Mouse (Mus musculus) granulocyte monocyte progenitor cell, adult 5-6 weeks (primary cell): ENCODE measurements around the gene Ercc1. TPM values are rescaled to one million over a fixed set of nuclear protein-coding genes. Genes with fewer than 3 reads are reported as not detected.

Source experiments
- ATAC-seq: replicated peaks from 2 replicates; pipeline ENCODE4 v1.8.0; 2016; ENCODE audit warnings: mild to moderate bottlenecking, moderate TSS enrichment, inconsistent platforms; ENCODE audit not compliant: poor library complexity, severe bottlenecking
- total RNA-seq, 2 experiments: library from RNA; stranded (forward) in 1 of 2; stranded (reverse) in 1 of 2; fragments of 200-712, 200-1000 nt in 1 of 2; fragments of >200 nt in 1 of 2; fragmentation: Nextera tagmentation in 1 of 2; gene quantifications; 2 replicates each; pipeline ENCODE4 v1.2.3; 2014 to 2017

Ercc1 gene
- total RNA-seq, 2 experiments from 2014 or later, result 12.4 to 34.9 TPM

DNA sequence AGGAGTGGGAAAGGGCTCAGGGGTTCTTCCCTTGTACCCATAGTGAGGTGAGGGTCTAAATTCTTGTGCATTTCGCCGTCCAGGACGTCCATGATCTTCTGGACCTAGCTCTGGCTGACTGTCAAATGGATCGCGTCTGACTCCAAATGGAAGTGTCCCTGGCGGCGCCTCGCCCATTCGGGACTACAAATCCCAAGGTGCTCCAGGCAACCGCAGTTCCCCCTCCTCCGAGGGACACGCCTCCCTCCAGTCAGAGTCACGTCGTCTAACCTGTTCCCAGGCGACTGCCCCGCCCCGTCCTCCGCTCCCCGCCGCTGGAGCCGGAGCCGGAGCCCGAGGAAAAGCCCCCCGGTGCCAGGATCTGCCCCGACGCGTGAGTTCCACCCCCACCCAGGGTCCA is 16.4 kb downstream of the Ercc1 start:
- peak; percentile 67 for ATAC-seq

DNA sequence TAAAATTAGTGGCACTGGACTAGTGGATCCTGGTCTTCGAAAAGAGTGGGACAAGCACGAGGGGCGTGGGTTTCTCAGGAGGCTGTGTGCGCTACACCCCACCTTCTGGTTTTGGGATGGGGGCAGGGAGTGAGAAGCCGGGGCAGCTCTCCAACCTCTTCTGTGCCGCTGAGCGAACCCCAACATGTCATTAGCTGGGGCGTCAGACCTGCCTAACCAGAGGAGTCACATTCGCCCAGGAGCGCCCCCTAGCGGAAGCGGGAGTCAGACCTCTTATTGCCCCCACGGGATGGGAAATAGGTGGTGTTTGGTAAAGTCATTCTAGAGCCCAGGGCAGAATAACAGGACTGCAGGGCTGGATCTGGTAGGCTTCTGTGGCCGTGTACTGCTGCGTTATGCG is 17.1 kb downstream of the Ercc1 start:
- peak; percentile 10; the same call in 1 of the 2 replicates for ATAC-seq

GRCm38 (mm10) chr7:19362276-19362675 is 17.7 kb downstream of the Ercc1 start:
- no peak for ATAC-seq

DNA sequence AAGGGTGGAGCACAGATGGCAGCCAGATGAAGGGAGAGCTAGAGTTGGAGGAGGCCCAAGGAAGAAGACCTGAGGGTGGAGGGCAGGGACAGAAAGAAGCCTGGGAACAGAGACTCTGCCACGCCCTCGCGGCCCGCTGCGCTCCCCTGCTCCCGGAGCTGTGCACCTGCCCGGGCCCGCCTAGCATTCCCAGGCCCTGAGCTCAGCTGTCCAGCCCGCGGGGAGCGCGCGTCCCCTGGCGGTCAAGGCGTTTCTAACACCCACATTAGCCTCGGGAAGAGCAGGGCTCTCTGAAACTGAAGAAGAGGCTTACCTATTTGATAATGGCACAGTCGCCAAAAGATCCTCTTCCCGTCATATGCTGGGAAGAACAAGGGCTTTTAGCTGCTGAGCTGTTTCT is 19.3 kb downstream of the Ercc1 start:
- peak; percentile 31 for ATAC-seq

GRCm38 (mm10) chr7:19365376-19365775 is 20.8 kb downstream of the Ercc1 start:
- no peak for ATAC-seq

DNA sequence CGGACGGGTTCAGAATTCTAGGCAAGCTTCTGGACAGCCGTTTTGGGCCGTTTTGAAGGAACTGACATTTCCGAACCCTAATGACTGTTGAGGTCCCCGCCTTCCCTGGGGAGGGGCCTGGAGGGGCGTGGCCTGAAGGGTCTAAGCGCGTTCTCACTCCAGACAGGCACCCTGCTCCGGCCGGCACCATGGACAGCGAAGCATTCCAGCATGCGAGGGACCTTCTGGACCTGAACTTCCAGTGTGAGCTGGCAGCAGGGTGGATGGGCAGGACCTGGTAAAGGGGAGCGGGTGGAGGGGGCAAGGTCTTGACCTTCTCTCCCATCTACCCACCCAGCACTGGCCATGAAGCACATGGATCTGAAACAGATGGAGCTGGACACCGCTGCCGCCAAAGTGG is 23.8 kb downstream of the Ercc1 start:
- 0 out of 2 replicates have a peak, but pooled peaks have one; percentile 13 for ATAC-seq

DNA sequence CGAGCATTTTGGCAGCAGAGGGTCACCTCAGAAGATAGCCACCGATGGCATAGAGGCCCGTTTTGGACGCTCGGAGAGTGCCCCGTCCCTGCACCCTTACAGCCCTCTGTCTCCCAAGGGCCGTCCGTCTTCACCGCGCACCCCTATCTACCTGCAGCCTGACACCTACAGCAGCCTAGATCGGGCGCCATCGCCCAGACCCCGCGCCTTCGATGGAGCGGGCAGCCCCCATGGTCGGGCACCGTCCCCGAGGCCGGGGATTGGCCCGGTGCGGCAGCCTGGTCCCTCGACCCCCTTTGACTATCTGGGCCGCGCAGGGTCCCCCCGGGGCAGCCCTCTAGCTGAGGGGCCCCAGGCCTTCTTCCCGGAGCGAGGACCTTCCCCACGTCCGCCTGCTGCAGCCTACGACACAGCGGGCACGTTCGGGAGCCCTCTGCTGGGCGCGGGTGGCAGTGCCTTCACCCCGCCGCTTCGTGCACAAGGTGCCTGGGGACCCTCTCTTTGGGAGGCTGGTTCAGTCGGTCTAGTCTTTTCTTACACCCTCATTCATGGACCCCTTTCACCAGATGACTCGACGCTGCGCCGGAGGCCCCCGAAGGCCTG is 25.3 kb downstream of the Ercc1 start:
- ATAC-seq, result peak; percentile 92

DNA sequence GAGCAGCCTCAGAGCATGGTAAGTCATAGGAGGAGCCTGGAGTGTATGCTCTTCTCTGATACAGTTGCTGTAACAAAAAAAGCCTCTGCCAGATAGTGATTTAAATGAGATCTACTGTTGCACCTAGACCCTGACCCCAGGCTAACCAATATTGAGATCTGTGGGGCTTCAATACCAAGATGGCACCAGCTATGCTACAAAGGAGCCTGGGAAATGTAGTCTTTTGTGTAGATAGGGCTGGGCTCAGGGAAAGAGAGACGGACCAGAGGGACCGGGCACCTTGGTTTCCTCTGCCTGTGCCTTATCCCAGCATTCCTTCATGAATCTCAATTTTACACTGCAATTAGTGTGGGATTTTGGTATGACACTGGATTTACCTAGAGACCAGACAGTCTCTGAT is 28.8 kb downstream of the Ercc1 start:
- ATAC-seq, result no peak

- ATAC-seq, result no peak
Measured at GRCm38 (mm10) chr7:19375368-19375767, 30.8 kb downstream of the Ercc1 start.

DNA sequence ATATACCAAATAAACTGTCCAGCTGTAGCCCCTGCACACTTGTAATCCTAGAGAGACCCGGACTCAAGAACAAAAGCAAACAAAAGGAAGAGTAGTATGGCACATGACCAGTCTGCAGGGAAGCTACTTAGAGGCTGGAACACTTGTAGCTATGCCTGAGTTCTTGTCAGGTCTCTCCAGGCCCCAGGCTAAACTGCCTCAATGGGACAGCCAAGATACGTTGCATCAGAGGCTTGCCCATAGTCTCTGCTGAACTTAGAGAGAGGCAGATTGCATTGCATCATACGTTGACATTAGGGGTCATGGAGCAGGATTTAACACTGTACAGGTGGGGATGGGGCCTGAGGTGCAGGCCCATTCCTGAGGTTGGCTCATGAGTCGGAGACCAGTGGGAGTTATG is 31.4 kb downstream of the Ercc1 start:
- no peak for ATAC-seq

DNA sequence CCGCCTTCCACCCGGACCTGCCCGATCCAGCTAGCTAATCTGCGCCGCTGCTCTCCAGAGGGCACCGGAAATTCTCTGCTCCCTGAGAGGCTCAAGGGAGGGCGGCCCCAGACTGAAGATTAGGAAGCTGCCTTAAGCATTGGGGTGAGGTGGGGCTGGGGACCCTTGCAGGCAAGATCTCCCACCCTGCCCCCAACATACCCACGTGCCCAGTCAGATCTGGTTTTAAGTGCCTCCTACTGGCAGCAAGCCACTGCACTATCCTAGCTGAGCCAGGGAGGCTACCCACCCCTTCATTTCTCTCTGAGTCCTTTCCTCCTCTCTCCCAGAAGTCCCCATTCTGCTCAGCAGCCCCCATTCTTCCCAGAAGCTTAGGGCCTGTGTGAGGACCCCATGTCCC is 33.5 kb downstream of the Ercc1 start:
- ATAC-seq, result no peak

DNA sequence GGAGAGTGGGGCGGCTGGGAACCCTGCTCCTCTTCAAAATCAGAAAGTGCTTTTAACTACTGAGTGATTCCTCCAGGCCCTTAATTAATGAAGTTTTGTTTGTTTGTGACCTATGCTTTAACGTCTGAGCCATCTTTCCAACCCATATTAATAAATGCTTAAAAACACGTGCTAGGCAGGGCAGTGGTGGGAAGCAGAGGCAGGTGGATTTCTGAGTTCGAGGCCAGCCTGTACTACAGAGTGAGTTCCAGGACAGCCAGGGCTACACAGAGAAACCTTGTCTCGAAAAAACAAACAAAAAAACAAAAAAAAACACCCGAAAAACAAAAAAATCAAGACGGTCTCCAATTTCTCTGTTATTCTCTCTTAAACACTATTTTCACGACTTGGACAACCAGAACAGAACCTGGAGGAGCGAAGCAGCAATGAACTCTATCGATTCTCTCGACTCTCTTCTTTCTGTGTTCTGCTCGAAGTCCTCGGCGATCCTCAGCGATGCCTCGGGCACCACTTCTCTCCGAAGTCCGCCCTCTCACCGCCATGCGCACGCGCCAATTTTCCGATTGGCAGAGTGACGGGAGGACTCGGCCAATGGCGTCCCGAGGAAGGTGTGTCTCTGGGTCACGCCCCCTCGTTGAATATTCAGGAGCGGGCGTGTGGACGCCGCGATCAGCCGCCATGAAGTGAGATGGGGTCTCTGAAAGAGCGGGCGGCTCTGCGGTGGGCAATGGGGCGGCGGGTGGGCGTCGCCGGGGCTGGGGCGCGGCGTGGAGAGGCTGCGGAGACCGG is 37.0 kb downstream of the Ercc1 start, which contains the start of gene Ercc2:
Gene Ercc2, plus strand, starts transcription at position 634 of the 789 bp plus-strand sequence.
- ATAC-seq, result peak; percentile 99

DNA sequence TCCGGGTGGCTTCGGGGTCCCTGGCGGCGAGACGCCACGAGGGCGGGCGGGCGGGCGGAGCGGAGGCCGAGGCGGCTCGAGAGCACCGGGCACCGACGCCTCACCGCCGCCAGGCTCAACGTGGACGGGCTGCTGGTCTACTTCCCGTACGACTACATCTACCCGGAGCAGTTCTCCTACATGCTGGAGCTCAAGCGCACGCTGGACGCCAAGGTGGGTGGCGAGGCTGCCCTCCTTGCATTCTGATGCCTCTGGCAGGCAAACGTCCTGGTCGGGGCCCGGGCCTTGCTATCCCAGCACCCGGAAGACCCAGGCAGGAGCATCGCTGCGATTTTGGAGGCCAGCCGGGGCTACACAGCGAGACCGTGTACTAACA is 37.6 kb downstream of the Ercc1 start:
- ATAC-seq, result peak; percentile 72

GRCm38 (mm10) chr7:19383708-19384107 is 39.1 kb downstream of the Ercc1 start:
- no peak for ATAC-seq

- no peak for ATAC-seq
Measured at GRCm38 (mm10) chr7:19388699-19389413, 44.3 kb downstream of the Ercc1 start.

- ATAC-seq, result no peak
Measured at GRCm38 (mm10) chr7:19394484-19394883, 49.9 kb downstream of the Ercc1 start.

- peak; percentile 75 for ATAC-seq
Measured at GRCm38 (mm10) chr7:19399496-19400280, 55.1 kb downstream of the Ercc1 start.

DNA sequence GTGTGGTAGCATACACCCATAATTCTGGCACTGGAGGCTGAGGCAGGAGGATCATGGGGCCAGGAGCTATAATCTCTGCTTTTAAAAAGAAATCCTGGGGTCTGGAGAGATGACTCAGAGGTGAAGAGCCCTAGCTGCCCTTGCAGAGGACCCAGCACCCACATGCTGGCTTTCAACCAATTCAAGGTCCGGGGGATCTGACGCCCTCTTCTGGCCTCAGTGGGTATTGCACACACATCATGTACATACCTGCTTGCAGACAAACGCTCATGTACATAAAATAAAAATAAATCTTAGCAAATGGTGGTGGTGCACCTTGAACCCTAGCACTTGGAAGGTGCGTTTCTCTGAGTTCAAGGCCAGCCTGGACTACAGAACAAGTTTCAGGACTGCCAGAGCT is 56.4 kb downstream of the Ercc1 start:
- no peak for ATAC-seq

GRCm38 (mm10) chr7:19402535-19403112 is 58.0 kb downstream of the Ercc1 start:
- ATAC-seq, result no peak

GRCm38 (mm10) chr7:19403731-19404296 is 59.2 kb downstream of the Ercc1 start, which contains the start of gene Klc3:
Klc3 (minus strand) TSS chr7:19404104.
- peak; percentile 70 for ATAC-seq
